Mouse (Mus musculus) left cerebral cortex, adult 11 months (tissue): ENCODE measurements around the gene Dcdc2b.

Experiments
- DNase-seq: peaks from one replicate; pipeline ENCODE4 v3.0.0; 2022; ENCODE audit warnings: low spot score

The Dcdc2b gene

GRCm38 (mm10) chr4:129614093-129614492, at the start of gene Dcdc2b:
Gene Dcdc2b, minus strand, starts transcription at chr4:129614257.
- DNase-seq, result no peak

DNA sequence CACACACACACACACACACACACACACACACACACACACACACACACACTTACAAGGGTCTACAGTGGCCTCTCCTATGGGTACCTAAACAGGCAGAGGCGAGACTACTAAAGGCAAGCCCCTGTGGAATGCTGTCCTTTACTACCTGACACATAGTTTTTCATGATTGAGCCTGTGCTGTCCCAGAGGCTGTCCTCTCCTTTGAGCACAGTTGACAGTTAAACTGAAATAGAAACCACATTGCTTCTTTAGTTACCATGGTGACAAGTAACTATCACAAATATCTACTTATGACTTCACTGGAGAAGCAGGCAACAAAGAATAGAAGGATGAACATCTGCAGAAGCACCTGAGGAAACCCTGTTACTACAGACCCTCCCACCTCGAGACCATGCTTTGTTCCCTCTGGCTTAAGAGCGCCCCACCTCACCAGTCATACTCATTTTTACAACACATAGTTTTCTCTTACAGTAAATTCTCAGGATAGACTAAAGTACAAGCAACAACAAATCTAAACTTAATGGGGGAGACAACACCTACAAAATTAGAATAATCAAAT, 48.3 kb upstream of the Dcdc2b start:
- DNase-seq, result no peak

GRCm38 (mm10) chr4:129661584-129661983, 47.5 kb upstream of the Dcdc2b start:
- no peak for DNase-seq

DNA sequence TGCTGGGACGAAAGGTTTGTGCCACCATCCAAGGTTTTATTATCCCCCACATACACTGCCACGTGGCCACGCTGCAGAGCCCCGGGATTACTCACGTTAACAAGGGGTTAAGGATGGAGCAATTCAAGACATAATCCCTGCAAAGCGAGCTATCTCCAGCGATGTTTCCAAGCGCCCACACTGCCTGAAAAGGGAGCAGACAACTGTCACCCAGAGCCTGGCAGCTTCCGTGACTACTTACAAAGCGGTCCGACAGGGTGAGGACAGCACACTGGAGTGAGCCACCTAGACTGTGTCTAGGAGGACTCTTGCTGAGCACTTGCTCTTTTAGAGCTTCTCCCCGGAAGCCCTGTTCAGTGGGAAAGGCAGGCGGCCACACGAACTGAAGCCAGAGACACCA, 40.7 kb upstream of the Dcdc2b start:
- no peak for DNase-seq

GRCm38 (mm10) chr4:129650359-129650758, 36.3 kb upstream of the Dcdc2b start:
- no peak for DNase-seq

DNA sequence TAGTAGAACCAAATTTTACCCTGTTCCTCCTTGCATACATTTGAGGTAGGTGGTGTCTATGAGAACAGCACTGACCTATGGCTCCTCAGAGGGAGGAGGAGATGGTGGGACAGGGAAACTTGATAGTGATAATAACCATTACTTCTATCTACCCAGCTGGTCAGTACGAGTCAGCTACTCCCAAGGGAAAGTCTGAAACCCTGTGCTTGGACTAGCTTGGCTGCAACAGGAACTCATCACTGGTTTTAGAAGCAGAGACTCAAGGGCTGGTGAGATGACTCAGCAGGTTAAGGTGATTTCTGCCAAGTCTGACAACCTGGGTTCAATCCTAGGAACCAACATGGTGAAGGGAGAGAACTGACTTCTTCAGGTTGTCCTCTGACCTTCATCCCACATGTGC, 34.6 kb upstream of the Dcdc2b start:
- DNase-seq, result no peak

- no peak for DNase-seq
These were observed 31.1 kb upstream of the Dcdc2b start for GRCm38 (mm10) chr4:129645204-129645603.

DNA sequence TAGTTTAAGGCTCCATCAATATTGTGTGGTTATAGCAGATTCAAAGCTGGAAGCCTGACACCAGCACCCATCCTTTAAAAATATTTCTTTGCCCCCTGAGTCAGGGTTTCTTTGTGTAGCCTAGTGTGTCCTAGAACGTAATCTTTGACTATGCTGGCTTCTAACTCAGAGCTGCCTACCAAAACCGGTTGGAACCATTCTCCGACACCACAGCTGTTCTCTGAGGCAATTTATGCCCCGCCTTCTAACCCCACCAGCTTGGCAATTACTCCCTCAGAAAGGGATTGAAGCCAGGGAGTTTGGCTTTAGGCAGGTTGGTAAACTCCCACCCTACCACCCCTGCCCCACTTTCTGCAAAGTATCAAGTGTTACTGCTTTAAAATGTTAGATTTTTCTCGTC, 27.7 kb upstream of the Dcdc2b start:
- DNase-seq, result no peak

DNA sequence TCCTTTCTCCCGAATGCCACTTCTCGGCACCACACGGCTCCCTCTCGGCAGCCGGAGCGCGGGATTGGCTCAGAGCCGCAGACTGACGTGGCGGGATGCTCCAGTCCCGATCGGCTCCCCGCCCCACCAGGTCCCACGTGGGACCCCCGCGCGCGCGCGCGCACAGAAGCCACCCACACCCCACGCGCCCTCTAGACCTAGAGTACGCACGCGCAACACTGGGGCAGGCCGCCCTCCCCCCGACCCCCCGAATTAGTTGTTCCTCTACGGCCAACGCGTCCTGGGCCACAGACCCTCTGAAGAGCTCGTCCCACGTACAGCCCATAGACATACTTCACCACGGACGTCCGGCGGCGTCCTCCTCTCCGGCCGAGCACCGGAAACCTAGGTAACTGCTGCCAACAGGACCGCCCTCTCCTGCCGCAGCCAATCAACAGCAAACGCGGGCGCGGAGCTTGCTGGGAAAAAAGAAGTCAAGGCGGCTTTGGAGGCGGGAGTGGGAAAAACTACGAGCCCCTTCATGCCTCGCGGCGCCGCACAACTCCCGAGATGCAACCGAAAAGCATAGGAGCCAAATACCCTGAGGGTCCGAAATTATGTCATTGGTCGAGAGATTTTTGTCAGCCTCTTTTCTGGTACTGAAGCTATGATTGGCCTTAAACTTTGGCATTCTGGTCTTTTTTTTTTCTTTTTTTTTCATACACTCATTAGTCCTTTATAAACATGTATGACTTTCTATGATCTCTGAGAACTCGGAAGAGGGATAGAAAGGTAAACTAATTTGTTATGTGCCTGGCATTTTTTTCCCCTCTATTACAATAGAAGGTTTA, 26.8 kb upstream of the Dcdc2b start, which contains the start of gene Txlna:
Txlna (minus strand) TSS at position 428 of the 830 bp plus-strand sequence.
- DNase-seq, result peak; percentile 94

GRCm38 (mm10) chr4:129640101-129640637, 26.1 kb upstream of the Dcdc2b start:
- DNase-seq, result no peak

- no peak for DNase-seq
These were observed 25.2 kb upstream of the Dcdc2b start for GRCm38 (mm10) chr4:129639221-129639620.

DNA sequence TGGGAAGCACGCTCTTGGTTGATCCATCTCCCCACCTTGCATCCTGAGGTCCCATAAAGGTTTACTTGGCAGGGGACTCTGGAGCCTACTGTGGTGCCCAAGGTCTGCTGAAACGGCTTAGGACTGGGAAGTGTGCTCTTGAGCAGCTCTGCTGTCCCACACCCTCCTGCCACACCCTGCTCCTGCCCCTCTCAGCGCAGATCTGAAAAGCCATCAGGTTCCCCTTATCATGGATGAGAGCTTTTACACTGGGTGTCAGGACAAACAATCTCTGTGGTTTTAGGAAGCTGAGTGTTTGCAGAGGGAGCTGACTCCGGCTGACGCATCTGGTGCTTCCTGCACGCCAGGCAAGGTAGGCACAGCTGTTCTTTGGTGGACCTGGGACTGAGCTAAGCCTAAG, 19.8 kb upstream of the Dcdc2b start:
- DNase-seq, result no peak

DNA sequence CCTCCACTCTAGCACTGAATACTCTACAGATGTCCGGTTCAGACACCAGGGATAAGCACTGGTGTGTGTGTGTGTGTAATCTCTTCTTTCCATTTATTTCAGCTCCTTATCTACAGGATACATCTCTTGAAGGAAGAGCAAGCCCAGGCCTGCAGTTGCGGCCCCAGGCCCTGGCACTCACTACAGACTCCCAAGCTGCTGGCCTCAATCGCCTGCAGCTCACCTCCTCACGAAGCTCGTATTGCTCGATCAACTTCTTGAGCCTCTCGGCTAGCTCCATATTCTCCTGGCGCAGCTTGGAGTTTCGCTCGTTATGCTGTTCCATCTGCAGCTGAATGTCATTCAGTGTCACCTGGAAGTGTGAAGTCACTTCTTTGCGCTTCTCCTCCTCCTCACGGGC, 17.8 kb upstream of the Dcdc2b start:
- DNase-seq, result no peak

DNA sequence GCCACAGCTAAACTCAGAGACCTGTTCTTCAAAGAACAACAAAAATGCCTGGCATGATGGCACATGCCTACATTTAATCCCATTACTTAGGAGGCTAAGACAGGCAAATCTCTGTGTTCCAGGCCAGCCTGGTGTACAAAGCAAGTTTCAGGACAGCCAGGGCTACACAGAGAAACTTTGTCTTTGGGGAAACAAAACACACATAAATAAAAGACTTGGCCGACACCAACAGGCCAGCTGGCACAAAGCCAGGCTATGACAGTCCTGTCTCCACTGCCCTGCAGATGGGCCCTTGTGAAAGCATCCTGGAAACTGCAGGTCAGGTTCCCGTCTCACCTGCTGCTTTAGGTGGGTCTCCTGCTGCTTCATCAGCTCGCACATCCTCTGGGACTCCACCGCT, 16.9 kb upstream of the Dcdc2b start:
- DNase-seq, result no peak

DNA sequence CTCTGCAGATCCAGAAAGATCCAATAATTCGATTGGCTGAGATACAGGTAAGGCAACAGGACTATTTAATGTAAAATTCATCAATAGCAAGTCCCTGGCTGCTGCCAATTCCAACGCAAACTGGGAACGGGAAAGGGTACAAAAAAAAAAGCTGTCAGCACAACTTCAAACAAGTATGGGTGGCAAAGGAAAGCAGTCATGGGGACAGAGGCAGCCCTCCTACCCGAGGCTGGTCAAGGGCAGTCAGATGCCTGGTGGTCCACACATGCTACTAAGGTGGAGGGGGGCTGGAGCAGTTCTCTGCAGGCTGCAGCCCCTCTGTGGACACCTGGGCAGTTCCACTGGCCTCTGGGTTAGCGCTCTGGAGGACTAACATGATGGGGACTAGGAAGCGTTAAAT, 12.0 kb upstream of the Dcdc2b start:
- DNase-seq, result no peak

- DNase-seq, result no peak
These were observed 11.4 kb upstream of the Dcdc2b start for GRCm38 (mm10) chr4:129625496-129625895.

GRCm38 (mm10) chr4:129625029-129625370, 10.9 kb upstream of the Dcdc2b start:
- DNase-seq, result no peak

- peak; percentile 88 for DNase-seq
These were observed 10.4 kb upstream of the Dcdc2b start for GRCm38 (mm10) chr4:129624281-129625028.

- peak; percentile 54 for DNase-seq
These were observed 9.6 kb upstream of the Dcdc2b start, which contains the start of gene Ccdc28b for GRCm38 (mm10) chr4:129623681-129624091. Gene Ccdc28b, minus strand, starts transcription at chr4:129623947.

DNA sequence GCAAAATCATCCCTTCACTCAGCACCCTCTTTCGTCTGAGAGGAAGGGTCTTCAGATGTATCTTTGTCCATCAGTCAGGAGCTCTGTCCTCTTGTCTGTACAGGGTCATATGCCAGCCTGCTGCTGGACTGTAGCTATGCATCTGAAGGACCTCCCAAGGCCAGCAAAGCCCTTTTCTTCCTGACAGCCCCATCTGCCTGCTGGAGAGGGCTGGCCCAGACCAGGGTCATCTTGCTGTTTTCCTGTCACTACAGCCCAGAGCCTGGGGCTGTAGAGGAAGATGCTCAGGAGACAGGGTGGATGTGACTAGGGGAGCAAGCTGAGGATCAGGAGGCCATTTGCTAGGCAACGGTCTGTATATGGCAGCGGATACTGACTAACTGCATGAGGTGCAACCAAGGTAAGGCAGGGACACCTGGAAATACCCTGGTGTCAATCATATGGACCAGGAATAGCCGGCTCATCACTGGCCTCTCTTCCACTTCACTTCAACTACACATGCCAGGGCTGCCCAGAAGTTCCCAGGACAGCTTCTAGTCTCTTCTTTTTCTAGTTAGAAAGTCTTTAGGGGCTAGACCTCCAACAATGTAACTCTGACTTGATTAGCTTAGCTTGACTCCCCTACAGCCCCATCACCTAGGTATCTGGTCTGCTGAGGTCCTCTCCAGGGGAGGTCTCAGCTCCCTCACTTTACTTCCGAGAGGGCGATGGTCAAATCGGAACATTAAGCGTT, 8.9 kb upstream of the Dcdc2b start:
- no peak for DNase-seq

GRCm38 (mm10) chr4:129622120-129622802, 8.2 kb upstream of the Dcdc2b start:
- no peak for DNase-seq
